Mouse (Mus musculus): ENCODE measurements around the gene Ikzf2. TPM values are rescaled to one million over a fixed set of nuclear protein-coding genes. Genes with fewer than 3 reads are reported as not detected.

Ikzf2 gene
- polyA plus RNA-seq, 1 experiment: 1.5 TPM

DNA sequence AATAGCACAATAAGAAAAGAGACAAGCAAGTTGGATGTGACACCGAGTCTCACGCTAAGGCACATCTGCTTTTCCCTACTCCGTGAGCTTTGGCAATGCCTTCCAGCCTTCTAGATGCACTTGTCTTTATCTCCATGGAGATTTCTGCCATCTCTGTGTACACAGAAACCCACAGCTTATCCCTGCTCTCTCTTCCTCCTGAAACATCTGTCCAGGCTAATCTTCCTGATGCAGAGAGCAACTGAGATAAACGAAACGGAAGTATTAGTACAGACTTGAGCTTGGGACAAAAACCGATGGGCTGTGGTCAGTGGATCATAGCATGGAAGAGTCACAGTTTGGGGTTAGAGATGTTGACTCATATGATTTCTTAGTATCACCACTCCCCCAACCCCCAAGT is 179.5 kb downstream of the Ikzf2 start:
- no peak overlapping the region for H3K4me3 ChIP-seq (replicated peaks; ENCODE audit: extremely low read depth, low read depth, low read length)
- no peaks in the 10 kb centered on the region for H3K4me1 ChIP-seq (ENCODE audit: control insufficient read depth, insufficient read depth, low read length)
- no peak for TF ChIP-seq CTCF (IDR thresholded peaks at IDR 0.05; ENCODE audit: insufficient read depth, low read length)
- TF ChIP-seq POLR2A (IDR thresholded peaks at IDR 0.05; ENCODE audit: borderline replicate concordance, extremely low read depth, low read depth, low read length): no peak
- no peak for DNase-seq
- 76% methylated on average over 6 of the region's 6 CpGs for WGBS

DNA sequence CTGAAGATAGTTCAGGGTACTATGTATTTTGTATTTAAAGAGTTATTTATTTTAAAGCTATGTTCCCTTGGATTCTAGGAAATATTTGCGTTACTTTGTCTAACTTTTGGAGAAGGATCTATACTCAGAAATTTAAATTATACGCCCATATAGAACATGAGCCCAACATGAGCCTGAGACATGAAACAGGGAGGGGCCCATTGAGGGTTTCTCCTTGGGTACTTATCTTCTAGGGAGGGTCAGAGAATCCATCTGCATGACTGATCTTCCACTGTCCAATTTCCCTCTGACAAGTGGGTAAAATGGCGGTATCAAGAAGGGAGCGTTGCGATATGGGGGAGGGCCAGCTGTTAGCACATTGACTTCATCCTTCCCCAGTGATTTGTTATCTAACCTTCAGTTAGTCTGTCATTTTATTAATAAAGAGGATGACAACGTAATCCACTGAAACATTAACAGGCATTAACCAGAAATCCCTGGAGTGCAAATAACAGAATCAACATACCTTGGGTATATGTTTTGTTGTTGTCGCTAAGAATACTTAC is 180.4 kb downstream of the Ikzf2 start:
- Histone ChIP-seq H3K4me1 (ENCODE audit: control insufficient read depth, insufficient read depth, low read length) (no peaks in the 10 kb centered on the region), H3K4me3 (replicated peaks; ENCODE audit: extremely low read depth, low read depth, low read length) (no peak overlapping the region)
- WGBS: 94% methylated on average over 7 of the region's 7 CpGs
- TF ChIP-seq CTCF (IDR thresholded peaks at IDR 0.05; ENCODE audit: insufficient read depth, low read length) (no peak), POLR2A (IDR thresholded peaks at IDR 0.05; ENCODE audit: borderline replicate concordance, extremely low read depth, low read depth, low read length) (no peak)
- no peak for DNase-seq

DNA sequence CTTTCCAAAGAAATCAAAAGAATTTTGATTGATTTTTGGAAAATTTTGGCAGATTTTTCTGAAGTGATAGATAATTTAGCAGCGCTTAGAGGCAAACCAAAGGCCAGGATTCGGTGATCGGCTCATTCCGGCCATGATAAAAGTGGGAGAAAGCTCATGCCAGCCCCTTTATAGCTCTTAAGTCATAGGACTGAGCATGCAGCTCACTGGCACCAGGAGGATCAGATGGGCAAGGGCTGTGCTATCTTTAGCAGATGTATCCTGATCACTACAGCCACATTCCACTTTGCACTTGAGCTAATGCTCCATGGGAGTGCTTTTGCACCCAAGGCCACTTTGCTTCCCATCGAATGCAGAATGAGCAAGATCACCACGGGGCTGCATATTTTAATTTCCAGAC is 181.0 kb downstream of the Ikzf2 start:
- WGBS: 94% methylated on average over 6 of the region's 6 CpGs
- TF ChIP-seq CTCF (IDR thresholded peaks at IDR 0.05; ENCODE audit: insufficient read depth, low read length) (no peak), POLR2A (IDR thresholded peaks at IDR 0.05; ENCODE audit: borderline replicate concordance, extremely low read depth, low read depth, low read length) (no peak)
- H3K4me3 ChIP-seq (replicated peaks; ENCODE audit: extremely low read depth, low read depth, low read length): no peak overlapping the region
- no peak for DNase-seq
- H3K4me1 ChIP-seq (ENCODE audit: control insufficient read depth, insufficient read depth, low read length): no peaks in the 10 kb centered on the region

DNA sequence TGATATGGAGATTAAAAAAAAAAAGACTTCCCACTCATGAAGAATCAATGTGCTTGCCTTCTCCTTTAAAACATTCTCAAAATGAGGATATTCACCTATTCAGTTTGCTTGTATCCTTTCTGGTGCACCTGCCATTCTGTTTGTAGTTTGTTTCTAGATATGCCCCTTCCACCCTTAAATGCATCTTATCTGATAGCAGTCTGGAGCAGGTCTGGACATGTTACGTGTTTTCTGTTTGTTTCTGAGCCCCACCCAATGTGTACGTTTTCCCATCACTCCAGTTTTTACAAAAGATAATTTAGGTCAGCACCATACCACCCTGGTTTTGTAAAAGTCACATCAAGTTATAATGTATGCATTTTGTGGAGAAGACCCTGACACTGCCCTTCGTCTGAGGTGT is 186.7 kb downstream of the Ikzf2 start:
- TF ChIP-seq POLR2A (IDR thresholded peaks at IDR 0.05; ENCODE audit: borderline replicate concordance, extremely low read depth, low read depth, low read length) (no peak), CTCF (IDR thresholded peaks at IDR 0.05; ENCODE audit: insufficient read depth, low read length) (no peak)
- no peak for DNase-seq
- 73% methylated on average over 3 of the region's 3 CpGs for WGBS
- Histone ChIP-seq H3K4me1 (ENCODE audit: control insufficient read depth, insufficient read depth, low read length) (no peaks in the 10 kb centered on the region), H3K4me3 (replicated peaks; ENCODE audit: extremely low read depth, low read depth, low read length) (no peak overlapping the region)

DNA sequence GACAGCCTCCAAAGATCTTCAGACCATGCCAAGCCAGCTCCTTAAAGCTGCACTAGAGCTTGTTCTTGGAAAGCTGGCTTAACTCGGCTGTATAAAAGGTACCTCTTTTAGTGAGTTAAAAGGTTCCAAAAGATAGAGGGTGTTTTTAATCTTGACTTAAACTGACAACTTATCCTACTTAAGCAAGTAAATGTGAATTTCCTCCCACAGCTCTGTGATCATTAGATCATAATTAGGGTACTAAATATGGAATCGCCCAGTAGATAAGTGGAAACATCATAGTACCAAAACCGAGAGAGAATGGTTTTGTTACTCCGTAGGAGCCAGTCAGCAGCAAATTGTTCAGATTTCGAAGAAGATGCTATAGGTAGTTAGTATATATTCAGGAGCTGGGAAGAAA is 187.4 kb downstream of the Ikzf2 start:
- TF ChIP-seq POLR2A (IDR thresholded peaks at IDR 0.05; ENCODE audit: borderline replicate concordance, extremely low read depth, low read depth, low read length) (no peak), CTCF (IDR thresholded peaks at IDR 0.05; ENCODE audit: insufficient read depth, low read length) (no peak)
- H3K4me1 ChIP-seq (ENCODE audit: control insufficient read depth, insufficient read depth, low read length): no peaks in the 10 kb centered on the region
- WGBS: 83% methylated on average over 5 of the region's 5 CpGs
- H3K4me3 ChIP-seq (replicated peaks; ENCODE audit: extremely low read depth, low read depth, low read length): no peak overlapping the region
- no peak for DNase-seq

DNA sequence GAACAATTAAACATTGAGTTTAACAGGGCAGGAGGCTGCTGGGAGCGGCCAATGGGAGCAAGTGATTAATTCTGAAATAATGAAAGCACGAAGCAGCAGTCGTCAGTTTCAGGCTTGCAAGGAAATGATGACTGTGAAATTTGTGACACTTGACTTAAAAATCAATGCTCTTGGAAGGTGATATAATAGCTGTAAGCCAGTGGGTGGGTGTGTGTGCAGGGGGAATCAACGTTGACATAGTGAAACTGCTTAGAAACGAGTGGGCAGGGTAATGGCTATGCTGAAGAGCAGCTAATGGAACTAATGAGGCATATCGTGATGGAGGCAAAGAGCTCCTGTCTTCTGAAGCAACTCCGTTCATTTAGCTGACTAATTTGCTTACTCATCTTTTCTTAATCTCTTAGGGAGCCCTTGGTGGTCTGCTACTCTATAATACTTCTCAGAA is 188.2 kb downstream of the Ikzf2 start:
- no peak overlapping the region for H3K4me3 ChIP-seq (replicated peaks; ENCODE audit: extremely low read depth, low read depth, low read length)
- H3K4me1 ChIP-seq (ENCODE audit: control insufficient read depth, insufficient read depth, low read length): no peaks in the 10 kb centered on the region
- TF ChIP-seq POLR2A (IDR thresholded peaks at IDR 0.05; ENCODE audit: borderline replicate concordance, extremely low read depth, low read depth, low read length) (no peak), CTCF (IDR thresholded peaks at IDR 0.05; ENCODE audit: insufficient read depth, low read length) (no peak)
- DNase-seq: no peak
- 47% methylated on average over 7 of the region's 7 CpGs for WGBS

DNA sequence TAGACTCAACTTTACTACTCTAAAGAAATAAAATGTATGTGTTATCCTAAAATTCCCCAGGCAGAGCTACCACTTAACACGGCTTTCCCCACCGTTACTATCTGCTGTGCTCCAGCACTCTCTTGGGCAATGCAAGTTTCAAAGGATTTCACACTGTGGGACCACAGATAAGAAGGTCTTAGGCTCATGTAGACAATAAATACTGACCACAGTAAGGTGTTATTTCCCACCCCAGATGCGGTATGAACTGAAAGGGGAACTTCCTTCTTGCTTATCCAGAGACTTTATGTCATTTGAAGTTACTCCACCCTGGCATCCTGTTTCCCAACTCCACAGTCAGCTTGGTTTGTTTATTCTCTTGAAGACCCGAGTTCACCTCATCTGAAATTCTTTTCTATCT is 191.0 kb downstream of the Ikzf2 start:
- WGBS: 40% methylated on average over 4 of the region's 4 CpGs
- DNase-seq: no peak
- H3K4me1 ChIP-seq (ENCODE audit: control insufficient read depth, insufficient read depth, low read length): no peaks in the 10 kb centered on the region
- no peak overlapping the region for H3K4me3 ChIP-seq (replicated peaks; ENCODE audit: extremely low read depth, low read depth, low read length)
- TF ChIP-seq POLR2A (IDR thresholded peaks at IDR 0.05; ENCODE audit: borderline replicate concordance, extremely low read depth, low read depth, low read length): no peak
- TF ChIP-seq CTCF (IDR thresholded peaks at IDR 0.05; ENCODE audit: insufficient read depth, low read length): no peak

DNA sequence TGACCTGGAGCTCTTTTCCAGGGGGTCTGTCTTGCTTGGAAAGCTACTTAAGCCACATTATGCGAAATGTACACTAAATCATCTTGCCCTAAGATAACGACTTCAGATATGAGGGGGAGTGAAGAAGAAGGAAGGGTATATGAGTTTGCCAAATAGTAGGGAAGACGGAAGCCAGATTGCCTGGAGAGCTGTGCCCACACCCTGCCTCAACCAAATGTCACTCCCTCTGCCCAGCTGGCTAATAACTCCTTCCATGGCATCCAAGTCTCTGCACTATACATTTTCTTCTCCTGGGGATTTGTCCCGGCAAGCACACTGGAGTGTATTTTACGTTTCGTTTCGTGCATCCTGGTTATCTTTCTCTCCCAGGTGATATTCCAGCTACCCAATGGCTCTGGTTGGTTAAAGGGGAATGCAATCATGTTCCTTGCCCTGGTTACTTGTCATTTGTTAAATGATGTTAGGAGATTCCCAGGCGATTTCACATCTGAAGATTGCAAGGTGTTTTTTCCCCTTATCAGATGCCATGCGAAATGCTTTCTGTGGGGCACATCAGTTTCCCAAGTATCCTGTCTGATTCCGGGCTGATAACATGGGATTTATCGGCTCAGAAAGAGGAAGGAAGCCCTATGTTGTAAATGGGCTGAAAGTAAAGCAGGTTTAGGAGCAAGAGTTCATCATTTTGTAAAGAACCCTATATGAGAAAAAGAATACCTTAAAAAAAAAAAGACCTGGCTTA is 193.6 kb downstream of the Ikzf2 start:
- no peak for DNase-seq
- TF ChIP-seq CTCF (IDR thresholded peaks at IDR 0.05; ENCODE audit: insufficient read depth, low read length): no peak
- no peak for TF ChIP-seq POLR2A (IDR thresholded peaks at IDR 0.05; ENCODE audit: borderline replicate concordance, extremely low read depth, low read depth, low read length)
- Histone ChIP-seq H3K4me1 (ENCODE audit: control insufficient read depth, insufficient read depth, low read length) (no peaks in the 10 kb centered on the region), H3K4me3 (replicated peaks; ENCODE audit: extremely low read depth, low read depth, low read length) (no peak overlapping the region)
- WGBS: 68% methylated on average over 11 of the region's 11 CpGs

DNA sequence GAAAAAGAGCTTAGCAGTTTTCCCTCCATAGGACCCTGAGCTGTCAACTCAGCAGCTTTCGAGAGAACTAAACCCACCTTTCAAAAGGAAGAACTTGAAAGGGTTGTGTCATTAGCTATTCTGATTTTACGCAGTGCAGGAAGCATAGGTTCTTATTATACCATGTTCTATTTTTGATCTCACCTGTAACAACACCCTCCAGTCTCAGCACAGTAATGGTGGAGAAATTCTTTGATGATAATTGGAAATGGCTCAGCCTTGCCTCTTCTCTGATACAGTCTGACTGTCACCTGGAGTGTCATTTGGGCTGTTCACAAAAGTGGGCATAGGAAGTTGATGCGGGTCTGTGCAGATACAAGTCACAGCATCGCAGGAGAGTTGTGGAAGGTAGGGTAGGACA is 195.0 kb downstream of the Ikzf2 start:
- Histone ChIP-seq H3K4me3 (replicated peaks; ENCODE audit: extremely low read depth, low read depth, low read length) (no peak overlapping the region), H3K4me1 (ENCODE audit: control insufficient read depth, insufficient read depth, low read length) (no peaks in the 10 kb centered on the region)
- DNase-seq: no peak
- 93% methylated on average over 4 of the region's 4 CpGs for WGBS
- TF ChIP-seq CTCF (IDR thresholded peaks at IDR 0.05; ENCODE audit: insufficient read depth, low read length) (no peak), POLR2A (IDR thresholded peaks at IDR 0.05; ENCODE audit: borderline replicate concordance, extremely low read depth, low read depth, low read length) (no peak)

DNA sequence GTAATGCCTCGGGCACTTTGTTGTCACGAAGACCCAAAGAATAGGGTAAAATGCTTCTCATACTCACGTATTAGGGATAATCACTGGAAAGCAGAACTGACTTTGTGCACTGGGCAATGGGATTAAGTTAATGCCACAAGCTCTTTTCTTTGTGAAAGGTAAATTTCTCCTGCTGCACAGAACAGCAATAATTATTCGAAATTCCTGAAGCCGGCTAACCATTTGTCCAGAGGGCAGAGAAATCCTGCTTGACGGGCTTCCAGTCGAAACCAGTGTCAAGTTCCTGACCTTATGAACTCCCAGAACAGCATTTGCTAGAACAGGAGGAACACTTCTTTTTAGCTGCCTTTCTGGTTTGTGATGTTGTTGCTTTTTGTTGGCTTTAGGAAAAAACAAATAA is 198.0 kb downstream of the Ikzf2 start:
- no peak for DNase-seq
- TF ChIP-seq POLR2A (IDR thresholded peaks at IDR 0.05; ENCODE audit: borderline replicate concordance, extremely low read depth, low read depth, low read length) (no peak), CTCF (IDR thresholded peaks at IDR 0.05; ENCODE audit: insufficient read depth, low read length) (no peak)
- WGBS: 54% methylated on average over 7 of the region's 7 CpGs
- H3K4me3 ChIP-seq (replicated peaks; ENCODE audit: extremely low read depth, low read depth, low read length): no peak overlapping the region
- no peaks in the 10 kb centered on the region for H3K4me1 ChIP-seq (ENCODE audit: control insufficient read depth, insufficient read depth, low read length)

Measured in lung, adult 2 months (tissue).